Mouse (Mus musculus): Measurements from ENCODE around the gene Xrcc5. TPM values are rescaled to one million over a fixed set of nuclear protein-coding genes. Genes with fewer than 3 reads are reported as not detected.

Gene Xrcc5
- polyA plus RNA-seq, 1 experiment from 2014 or later: 15.9 TPM

DNA sequence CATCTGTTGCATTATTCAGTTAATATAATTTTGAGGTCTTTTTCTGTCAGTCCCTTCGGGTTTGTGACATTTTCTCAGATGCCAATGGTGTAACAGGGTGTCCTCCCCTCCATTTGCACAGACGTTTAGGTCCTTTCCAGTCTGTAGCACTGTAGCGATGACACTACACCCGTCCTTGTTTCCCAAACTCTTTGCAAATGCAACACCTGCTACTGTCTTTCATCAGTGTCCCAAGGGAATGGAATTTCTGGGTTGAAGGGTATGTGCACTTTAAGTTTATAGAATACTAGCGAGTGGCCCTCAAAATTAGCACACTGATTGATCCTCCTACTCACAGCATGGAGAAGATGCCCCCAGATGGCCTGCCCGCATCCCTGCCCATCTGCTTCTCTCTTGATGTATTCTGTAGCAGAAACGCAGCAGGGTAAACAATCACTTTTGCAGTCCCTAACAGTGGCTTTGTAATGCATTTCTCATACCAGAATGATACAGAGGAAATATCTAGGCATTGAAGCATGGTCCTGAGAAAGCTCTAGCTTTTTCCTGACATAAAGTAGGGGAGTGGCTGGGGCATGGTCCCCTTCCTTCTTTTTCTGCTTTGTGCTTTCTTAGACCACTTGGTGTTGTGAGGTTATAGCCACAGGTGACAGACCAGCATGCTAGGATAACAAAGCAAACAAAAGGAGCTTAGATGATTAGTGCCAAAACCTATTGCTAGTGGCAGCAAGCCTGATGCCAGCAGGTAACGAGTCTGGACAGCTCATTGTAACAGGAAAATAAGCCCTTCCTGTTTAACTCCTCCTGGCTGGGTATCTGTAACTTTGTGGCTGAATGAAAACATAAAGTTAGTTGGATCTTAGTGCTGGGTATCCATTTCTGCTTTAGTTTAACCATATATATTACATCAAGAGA, 111.8 kb downstream of the Xrcc5 start:
- WGBS: 52% methylated on average over 8 of the region's 8 CpGs
- Histone ChIP-seq H3K4me3 (ENCODE audit: low read length) (no peak overlapping the region), H3K9me3 (ENCODE audit: control insufficient read depth, low read length) (no peaks in the 10 kb centered on the region), H3K27ac (ENCODE audit: low read depth, low read length) (no peak overlapping the region), H3K4me1 (ENCODE audit: control insufficient read depth, insufficient read depth, low read depth, low read length) (peaks cover 13% of the 10 kb centered on the region), H3K27me3 (replicated peaks; ENCODE audit: control insufficient read depth, insufficient read depth, low read length) (no peaks in the 10 kb centered on the region), H3K9ac (ENCODE audit: low read depth, low read length) (no peak overlapping the region), H3K36me3 (ENCODE audit: control insufficient read depth, insufficient read depth, low read length) (no peaks in the 10 kb centered on the region), H3K4me2 (ENCODE audit: low read length) (no peak overlapping the region)
- ATAC-seq: peak; percentile 53; the same call in 1 of the 2 replicates

DNA sequence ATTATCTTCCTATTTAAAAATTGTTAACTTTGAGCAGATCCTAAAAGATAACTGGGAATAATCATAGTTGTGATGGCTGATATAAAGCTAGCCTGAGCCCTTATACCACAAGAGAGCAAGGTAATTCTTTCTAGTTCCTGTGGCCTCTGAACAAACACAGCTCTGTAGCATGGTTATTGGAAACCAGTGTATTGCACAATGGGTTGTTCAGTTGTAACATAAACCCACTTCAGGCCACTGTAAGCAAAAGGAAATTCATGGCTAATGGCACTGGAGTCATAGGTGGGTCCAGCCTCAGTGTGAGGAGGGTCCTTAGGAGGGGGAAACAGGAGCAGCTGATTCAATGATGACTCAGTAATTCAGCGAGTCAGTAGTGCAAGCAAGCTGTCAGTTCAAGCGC, 113.0 kb downstream of the Xrcc5 start:
- Histone ChIP-seq H3K27me3 (replicated peaks; ENCODE audit: control insufficient read depth, insufficient read depth, low read length) (no peaks in the 10 kb centered on the region), H3K4me1 (ENCODE audit: control insufficient read depth, insufficient read depth, low read depth, low read length) (peaks cover 5% of the 10 kb centered on the region; the same call in 1 of the 2 replicates), H3K9me3 (ENCODE audit: control insufficient read depth, low read length) (no peaks in the 10 kb centered on the region), H3K4me3 (ENCODE audit: low read length) (no peak overlapping the region), H3K9ac (ENCODE audit: low read depth, low read length) (no peak overlapping the region), H3K27ac (ENCODE audit: low read depth, low read length) (no peak overlapping the region), H3K36me3 (ENCODE audit: control insufficient read depth, insufficient read depth, low read length) (no peaks in the 10 kb centered on the region), H3K4me2 (ENCODE audit: low read length) (no peak overlapping the region)
- 45% methylated on average over 2 of the region's 2 CpGs for WGBS
- no peak for ATAC-seq

DNA sequence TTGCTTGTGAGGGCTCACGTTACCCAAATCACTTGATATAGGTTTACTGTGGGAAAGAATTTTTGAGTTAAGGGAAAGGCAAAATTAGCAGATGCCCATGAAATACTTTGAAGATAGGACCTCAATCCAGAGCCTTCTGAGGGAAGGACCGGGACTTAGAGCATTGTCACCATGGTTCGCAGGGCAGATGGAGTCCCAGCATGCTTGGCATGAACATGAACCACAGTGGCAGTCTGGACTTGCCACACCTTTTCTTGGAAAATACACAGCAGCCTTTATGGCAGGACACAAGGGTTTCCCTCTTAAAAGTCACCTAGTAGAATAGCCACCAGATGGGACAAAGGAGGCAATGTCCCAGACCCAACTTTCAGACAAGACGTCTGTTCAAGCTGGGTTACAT, 114.9 kb downstream of the Xrcc5 start:
- Histone ChIP-seq H3K4me1 (ENCODE audit: control insufficient read depth, insufficient read depth, low read depth, low read length) (peaks cover 5% of the 10 kb centered on the region; the same call in 1 of the 2 replicates), H3K4me3 (ENCODE audit: low read length) (no peak overlapping the region), H3K27me3 (replicated peaks; ENCODE audit: control insufficient read depth, insufficient read depth, low read length) (no peaks in the 10 kb centered on the region), H3K9ac (ENCODE audit: low read depth, low read length) (no peak overlapping the region), H3K4me2 (ENCODE audit: low read length) (no peak overlapping the region), H3K9me3 (ENCODE audit: control insufficient read depth, low read length) (no peaks in the 10 kb centered on the region), H3K36me3 (ENCODE audit: control insufficient read depth, insufficient read depth, low read length) (no peaks in the 10 kb centered on the region), H3K27ac (ENCODE audit: low read depth, low read length) (no peak overlapping the region)
- WGBS: 88% methylated on average over 4 of the region's 4 CpGs
- ATAC-seq: no peak

DNA sequence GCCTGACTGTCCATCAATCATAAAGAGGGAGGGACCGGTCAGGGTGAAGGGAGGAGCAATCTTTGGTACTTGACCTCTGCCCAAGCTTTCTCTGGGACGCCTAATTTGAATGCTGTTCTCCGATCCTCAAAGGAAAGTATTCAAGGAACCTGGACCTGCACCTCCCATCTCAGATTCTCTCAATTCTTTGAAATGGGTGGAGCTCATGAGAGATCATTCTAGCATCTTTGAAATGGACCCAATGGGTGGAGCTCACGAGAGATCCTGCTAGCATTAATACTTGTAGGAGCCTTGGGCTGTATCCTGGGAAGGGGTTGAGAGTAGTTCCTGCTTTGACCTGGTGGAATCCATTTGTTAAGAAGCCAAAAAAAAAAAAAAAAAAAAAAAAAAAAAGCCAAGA, 119.2 kb downstream of the Xrcc5 start:
- Histone ChIP-seq H3K4me2 (ENCODE audit: low read length) (no peak overlapping the region), H3K27ac (ENCODE audit: low read depth, low read length) (no peak overlapping the region), H3K9ac (ENCODE audit: low read depth, low read length) (no peak overlapping the region), H3K27me3 (replicated peaks; ENCODE audit: control insufficient read depth, insufficient read depth, low read length) (no peaks in the 10 kb centered on the region), H3K4me3 (ENCODE audit: low read length) (no peak overlapping the region), H3K4me1 (ENCODE audit: control insufficient read depth, insufficient read depth, low read depth, low read length) (no peaks in the 10 kb centered on the region), H3K36me3 (ENCODE audit: control insufficient read depth, insufficient read depth, low read length) (peaks cover 6% of the 10 kb centered on the region; the same call in 1 of the 2 replicates), H3K9me3 (ENCODE audit: control insufficient read depth, low read length) (no peaks in the 10 kb centered on the region)
- no peak for ATAC-seq
- WGBS: 84% methylated on average over 4 of the region's 4 CpGs

DNA sequence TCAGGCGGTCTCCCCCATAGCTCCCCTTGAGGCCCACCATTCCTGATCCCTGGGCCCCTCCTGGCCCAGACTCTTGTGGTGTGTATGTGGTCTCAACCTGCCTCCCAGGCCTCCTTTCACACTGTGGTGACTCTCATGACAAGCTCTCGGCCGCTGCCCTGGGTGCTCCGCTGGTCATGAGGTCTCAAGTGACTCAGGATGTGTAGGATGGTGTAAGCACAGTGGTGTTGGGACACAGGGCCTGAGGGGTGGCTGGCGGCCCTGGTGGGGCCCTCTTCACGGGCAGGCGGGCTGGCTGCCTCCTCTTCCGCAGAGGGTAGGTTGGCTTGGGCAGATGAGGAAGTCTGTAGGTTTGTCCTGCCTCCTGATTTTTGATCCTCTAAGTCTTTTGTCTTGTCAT, 121.3 kb downstream of the Xrcc5 start:
- no peaks in the 10 kb centered on the region for H3K9me3 ChIP-seq (ENCODE audit: control insufficient read depth, low read length)
- WGBS: 93% methylated on average over 8 of the region's 8 CpGs
- no peaks in the 10 kb centered on the region for H3K4me1 ChIP-seq (ENCODE audit: control insufficient read depth, insufficient read depth, low read depth, low read length)
- no peak overlapping the region for H3K27ac ChIP-seq (ENCODE audit: low read depth, low read length)
- H3K27me3 ChIP-seq (replicated peaks; ENCODE audit: control insufficient read depth, insufficient read depth, low read length): no peaks in the 10 kb centered on the region
- H3K36me3 ChIP-seq (ENCODE audit: control insufficient read depth, insufficient read depth, low read length): peaks cover 6% of the 10 kb centered on the region; the same call in 1 of the 2 replicates
- H3K9ac ChIP-seq (ENCODE audit: low read depth, low read length): no peak overlapping the region
- H3K4me3 ChIP-seq (ENCODE audit: low read length): no peak overlapping the region
- no peak overlapping the region for H3K4me2 ChIP-seq (ENCODE audit: low read length)
- ATAC-seq: no peak

DNA sequence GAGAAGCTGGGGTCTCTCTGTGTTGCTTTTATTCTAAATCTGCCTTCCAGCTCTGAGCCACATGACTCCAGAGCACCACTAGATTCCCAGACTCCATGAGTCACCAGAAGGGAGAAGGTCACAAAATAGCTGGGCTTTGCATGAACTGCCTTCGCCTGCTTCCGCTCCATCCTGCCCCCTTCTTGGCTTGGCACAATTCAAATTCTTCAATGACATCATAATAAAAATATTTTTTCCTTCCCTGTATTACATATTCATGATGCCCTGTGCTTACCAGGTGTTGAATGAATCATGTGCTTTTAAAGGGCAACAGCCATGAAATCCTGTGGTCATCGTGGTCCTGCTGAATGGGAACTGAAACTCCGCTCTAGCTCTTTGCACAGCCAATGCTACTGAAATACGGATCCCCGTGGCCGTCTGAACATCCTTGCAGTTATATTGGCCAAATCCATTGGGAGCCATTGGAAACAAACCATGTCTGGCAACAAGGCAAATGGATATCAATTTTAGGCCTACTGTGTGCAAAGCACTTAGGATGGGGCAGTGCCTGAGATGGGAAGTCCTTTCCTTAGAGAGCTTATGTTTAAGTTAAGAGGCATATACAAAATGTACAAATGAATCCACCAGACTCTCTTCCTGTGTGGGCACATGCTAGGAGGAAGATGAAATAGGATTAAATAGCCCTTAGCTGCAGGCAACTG, 122.0 kb downstream of the Xrcc5 start:
- Histone ChIP-seq H3K9ac (ENCODE audit: low read depth, low read length) (no peak overlapping the region), H3K4me2 (ENCODE audit: low read length) (no peak overlapping the region), H3K27me3 (replicated peaks; ENCODE audit: control insufficient read depth, insufficient read depth, low read length) (no peaks in the 10 kb centered on the region), H3K27ac (ENCODE audit: low read depth, low read length) (no peak overlapping the region), H3K36me3 (ENCODE audit: control insufficient read depth, insufficient read depth, low read length) (peaks cover 6% of the 10 kb centered on the region; the same call in 1 of the 2 replicates), H3K4me3 (ENCODE audit: low read length) (no peak overlapping the region), H3K4me1 (ENCODE audit: control insufficient read depth, insufficient read depth, low read depth, low read length) (no peaks in the 10 kb centered on the region), H3K9me3 (ENCODE audit: control insufficient read depth, low read length) (no peaks in the 10 kb centered on the region)
- WGBS: 96% methylated on average over 7 of the region's 7 CpGs
- no peak for ATAC-seq

DNA sequence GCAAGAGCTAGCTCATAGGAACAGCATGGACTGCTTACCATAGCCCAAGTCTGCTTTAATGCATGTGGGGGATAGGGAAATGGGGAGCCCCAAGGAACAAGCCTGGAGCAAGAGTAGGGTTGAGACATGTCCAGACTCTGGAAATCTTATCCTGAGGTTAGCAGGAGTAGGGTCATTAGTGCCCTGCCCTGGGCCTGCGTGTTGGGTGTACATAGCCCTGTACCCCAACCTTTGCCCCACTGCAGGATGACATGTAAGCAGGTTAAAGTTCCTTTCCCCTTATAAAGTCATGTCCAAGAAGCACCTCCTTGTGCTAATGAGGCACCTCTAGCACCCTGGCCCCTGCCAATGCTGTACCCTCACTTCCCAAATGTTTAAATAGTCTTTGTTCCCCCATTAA, 125.4 kb downstream of the Xrcc5 start:
- no peak overlapping the region for H3K27ac ChIP-seq (ENCODE audit: low read depth, low read length)
- H3K9ac ChIP-seq (ENCODE audit: low read depth, low read length): no peak overlapping the region
- peaks cover 6% of the 10 kb centered on the region; the same call in 1 of the 2 replicates for H3K36me3 ChIP-seq (ENCODE audit: control insufficient read depth, insufficient read depth, low read length)
- H3K27me3 ChIP-seq (replicated peaks; ENCODE audit: control insufficient read depth, insufficient read depth, low read length): no peaks in the 10 kb centered on the region
- no peak for ATAC-seq
- no peak overlapping the region for H3K4me2 ChIP-seq (ENCODE audit: low read length)
- 100% methylated on average over 1 of the region's 1 CpGs for WGBS
- no peak overlapping the region for H3K4me3 ChIP-seq (ENCODE audit: low read length)
- no peaks in the 10 kb centered on the region for H3K9me3 ChIP-seq (ENCODE audit: control insufficient read depth, low read length)
- H3K4me1 ChIP-seq (ENCODE audit: control insufficient read depth, insufficient read depth, low read depth, low read length): no peaks in the 10 kb centered on the region

DNA sequence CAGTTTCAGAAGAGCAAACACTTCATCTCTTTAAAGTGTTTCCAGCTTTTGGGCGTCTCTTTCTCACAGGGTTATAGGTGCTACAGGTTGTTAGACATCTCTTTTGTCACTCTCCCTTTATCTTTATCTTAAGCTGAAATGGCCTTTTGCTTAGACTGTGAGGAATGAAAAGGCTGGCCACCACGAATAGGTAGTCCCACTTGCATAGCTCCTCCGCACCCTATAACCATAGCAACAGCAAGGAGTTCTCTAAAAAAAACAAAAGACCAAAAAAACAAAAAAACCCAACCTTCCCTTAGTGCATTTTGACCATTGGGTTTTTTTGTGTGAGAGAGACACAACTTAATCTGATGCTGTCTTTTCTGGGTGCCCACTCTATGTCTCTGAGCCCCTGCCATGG, 127.3 kb downstream of the Xrcc5 start:
- ATAC-seq: no peak
- no peaks in the 10 kb centered on the region for H3K4me1 ChIP-seq (ENCODE audit: control insufficient read depth, insufficient read depth, low read depth, low read length)
- 47% methylated on average over 3 of the region's 3 CpGs for WGBS
- H3K9ac ChIP-seq (ENCODE audit: low read depth, low read length): no peak overlapping the region
- H3K27ac ChIP-seq (ENCODE audit: low read depth, low read length): no peak overlapping the region
- H3K4me2 ChIP-seq (ENCODE audit: low read length): no peak overlapping the region
- no peak overlapping the region for H3K4me3 ChIP-seq (ENCODE audit: low read length)
- H3K9me3 ChIP-seq (ENCODE audit: control insufficient read depth, low read length): no peaks in the 10 kb centered on the region
- no peaks in the 10 kb centered on the region for H3K27me3 ChIP-seq (replicated peaks; ENCODE audit: control insufficient read depth, insufficient read depth, low read length)
- H3K36me3 ChIP-seq (ENCODE audit: control insufficient read depth, insufficient read depth, low read length): no peaks in the 10 kb centered on the region

DNA sequence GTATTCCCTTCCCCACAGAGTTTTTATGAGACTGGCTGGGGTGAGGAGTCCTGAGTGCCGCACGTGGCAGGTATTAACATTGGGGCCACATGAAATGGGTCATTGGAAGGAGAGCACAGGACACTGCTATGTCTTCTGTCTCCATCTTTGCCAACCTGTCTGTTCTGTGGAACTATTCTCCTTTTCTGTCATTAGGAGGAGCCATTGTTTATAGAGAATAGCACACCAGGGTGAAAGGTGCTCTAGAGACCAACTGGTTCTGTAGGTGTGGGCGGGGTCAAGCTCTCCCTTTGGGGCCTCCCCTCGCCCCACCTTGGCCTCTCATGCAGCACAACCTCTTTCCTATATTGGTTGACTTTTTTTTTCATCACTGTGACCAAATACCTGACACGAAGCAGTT, 129.7 kb downstream of the Xrcc5 start:
- Histone ChIP-seq H3K4me3 (ENCODE audit: low read length) (no peak overlapping the region), H3K36me3 (ENCODE audit: control insufficient read depth, insufficient read depth, low read length) (no peaks in the 10 kb centered on the region), H3K4me1 (ENCODE audit: control insufficient read depth, insufficient read depth, low read depth, low read length) (no peaks in the 10 kb centered on the region), H3K9ac (ENCODE audit: low read depth, low read length) (no peak overlapping the region), H3K9me3 (ENCODE audit: control insufficient read depth, low read length) (no peaks in the 10 kb centered on the region), H3K4me2 (ENCODE audit: low read length) (no peak overlapping the region), H3K27me3 (replicated peaks; ENCODE audit: control insufficient read depth, insufficient read depth, low read length) (no peaks in the 10 kb centered on the region), H3K27ac (ENCODE audit: low read depth, low read length) (no peak overlapping the region)
- 85% methylated on average over 5 of the region's 5 CpGs for WGBS
- no peak for ATAC-seq
